Mouse (Mus musculus) heart, adult 8-10 months (tissue): Measurements from ENCODE around the gene Gpd1. TPM values are rescaled to one million over a fixed set of nuclear protein-coding genes. Genes with fewer than 3 reads are reported as not detected.
"Not testable (repeated sequence)": the region's sequence is repeated elsewhere in the genome, so short reads cannot be mapped to it uniquely, and the experiment has no call there.

Experiments
- DNase-seq: peaks from one replicate; pipeline ENCODE4 v3.0.0; 2022; ENCODE audit warnings: low spot score
- total RNA-seq, 4 experiments: library from RNA; stranded (reverse); gene quantifications; 2 replicates each; pipeline ENCODE4 v1.2.4; 2022

Gpd1 gene
- total RNA-seq, 4 experiments from 2014 or later: 38.6 to 59.0 (median 49.5) TPM

GRCm38 (mm10) chr15:99701640-99701998, 15.7 kb upstream of the Gpd1 start:
- DNase-seq: not testable (repeated sequence)

GRCm38 (mm10) chr15:99701999-99702900, 15.1 kb upstream of the Gpd1 start, which contains the start of gene Smarcd1:
Gene Smarcd1, plus strand, starts transcription at chr15:99702129.
- peak; percentile 94 for DNase-seq

GRCm38 (mm10) chr15:99703104-99703503, 14.2 kb upstream of the Gpd1 start:
- DNase-seq: no peak

- no peak for DNase-seq
Measured at GRCm38 (mm10) chr15:99703676-99704040, 13.7 kb upstream of the Gpd1 start.

GRCm38 (mm10) chr15:99704041-99704681, 13.2 kb upstream of the Gpd1 start:
- DNase-seq: no peak

GRCm38 (mm10) chr15:99704881-99705280, 12.4 kb upstream of the Gpd1 start:
- DNase-seq: peak; percentile 59

GRCm38 (mm10) chr15:99705440-99706048, 11.8 kb upstream of the Gpd1 start, which contains the start of gene Gm17349:
Gene Gm17349, minus strand, starts transcription at chr15:99705490.
- DNase-seq: no peak

GRCm38 (mm10) chr15:99708176-99708575, 9.1 kb upstream of the Gpd1 start:
- no peak for DNase-seq

GRCm38 (mm10) chr15:99710221-99711190, 6.8 kb upstream of the Gpd1 start:
- DNase-seq: no peak

GRCm38 (mm10) chr15:99711491-99711890, 5.8 kb upstream of the Gpd1 start:
- DNase-seq: no peak

GRCm38 (mm10) chr15:99712666-99713559, 4.4 kb upstream of the Gpd1 start:
- DNase-seq: no peak

- no peak for DNase-seq
Measured at GRCm38 (mm10) chr15:99713569-99713968, 3.7 kb upstream of the Gpd1 start.

GRCm38 (mm10) chr15:99714206-99714605, 3.1 kb upstream of the Gpd1 start:
- no peak for DNase-seq

GRCm38 (mm10) chr15:99714858-99715257, 2.5 kb upstream of the Gpd1 start:
- DNase-seq: peak; percentile 81

- DNase-seq: no peak
Measured at GRCm38 (mm10) chr15:99715361-99715865, 1.9 kb upstream of the Gpd1 start.

- no peak for DNase-seq
Measured at GRCm38 (mm10) chr15:99715982-99716746, 1.2 kb upstream of the Gpd1 start.

GRCm38 (mm10) chr15:99716814-99717213, 501 bp upstream of the Gpd1 start:
- no peak for DNase-seq

- no peak for DNase-seq
Measured at GRCm38 (mm10) chr15:99718461-99719021, 1.2 kb downstream of the Gpd1 start.

GRCm38 (mm10) chr15:99719865-99720264, 2.5 kb downstream of the Gpd1 start:
- DNase-seq: no peak
